Mouse (Mus musculus): ENCODE measurements around the gene Mef2d. TPM values are rescaled to one million over a fixed set of nuclear protein-coding genes. Genes with fewer than 3 reads are reported as not detected.

Gene Mef2d
- polyA plus RNA-seq, 1 experiment from 2014 or later = 20.8 TPM

- Histone ChIP-seq H3K36me3 (peaks cover 43% of the 10 kb centered on the region), H3K9ac (no peak overlapping the region), H3K9me3 (no peaks in the 10 kb centered on the region), H3K4me3 (replicated peaks) (no peak overlapping the region), H3K4me2 (replicated peaks) (no peak overlapping the region), H3K27ac (no peak overlapping the region), H3K27me3 (replicated peaks) (no peaks in the 10 kb centered on the region), H3K4me1 (replicated peaks) (peaks cover 3% of the 10 kb centered on the region)
- no peak for ATAC-seq
Observed at GRCm38 (mm10) chr3:88156817-88157216, 14.6 kb downstream of the Mef2d start.

GRCm38 (mm10) chr3:88157771-88158597 lies 15.8 kb downstream of the Mef2d start:
- no peaks in the 10 kb centered on the region for H3K27me3 ChIP-seq (replicated peaks)
- H3K9ac ChIP-seq = no peak overlapping the region
- WGBS = 29% methylated on average over 23 of the region's 23 CpGs
- peaks cover 3% of the 10 kb centered on the region for H3K4me1 ChIP-seq (replicated peaks)
- no peak overlapping the region; the same call in 1 of the 2 replicates for H3K4me2 ChIP-seq (replicated peaks)
- peaks cover 53% of the 10 kb centered on the region for H3K36me3 ChIP-seq
- ATAC-seq = peak; percentile 44
- H3K9me3 ChIP-seq = no peaks in the 10 kb centered on the region
- H3K27ac ChIP-seq = no peak overlapping the region
- no peak overlapping the region for H3K4me3 ChIP-seq (replicated peaks)

GRCm38 (mm10) chr3:88158991-88159390 lies 16.8 kb downstream of the Mef2d start:
- WGBS = 79% methylated on average over 6 of the region's 6 CpGs
- H3K4me1 ChIP-seq (replicated peaks) = peaks cover 3% of the 10 kb centered on the region
- ATAC-seq = no peak
- H3K9ac ChIP-seq = no peak overlapping the region
- H3K4me3 ChIP-seq (replicated peaks) = no peak overlapping the region
- no peak overlapping the region for H3K4me2 ChIP-seq (replicated peaks)
- no peak overlapping the region for H3K27ac ChIP-seq
- H3K27me3 ChIP-seq (replicated peaks) = no peaks in the 10 kb centered on the region
- H3K9me3 ChIP-seq = no peaks in the 10 kb centered on the region
- peaks cover 57% of the 10 kb centered on the region for H3K36me3 ChIP-seq

GRCm38 (mm10) chr3:88160856-88161255 lies 18.7 kb downstream of the Mef2d start:
- no peak for ATAC-seq
- 78% methylated on average over 6 of the region's 6 CpGs for WGBS
- Histone ChIP-seq H3K9me3 (no peaks in the 10 kb centered on the region), H3K27ac (no peak overlapping the region), H3K4me3 (replicated peaks) (no peak overlapping the region), H3K4me1 (replicated peaks) (peaks cover 3% of the 10 kb centered on the region), H3K4me2 (replicated peaks) (no peak overlapping the region), H3K36me3 (peaks cover 61% of the 10 kb centered on the region), H3K9ac (no peak overlapping the region), H3K27me3 (replicated peaks) (no peaks in the 10 kb centered on the region)

GRCm38 (mm10) chr3:88162259-88162658 lies 20.1 kb downstream of the Mef2d start:
- 80% methylated on average over 8 of the region's 8 CpGs for WGBS
- H3K27ac ChIP-seq = no peak overlapping the region
- no peaks in the 10 kb centered on the region for H3K27me3 ChIP-seq (replicated peaks)
- H3K9me3 ChIP-seq = no peaks in the 10 kb centered on the region
- H3K4me1 ChIP-seq (replicated peaks) = peaks cover 3% of the 10 kb centered on the region
- no peak overlapping the region for H3K9ac ChIP-seq
- no peak overlapping the region for H3K4me3 ChIP-seq (replicated peaks)
- peaks cover 65% of the 10 kb centered on the region for H3K36me3 ChIP-seq
- H3K4me2 ChIP-seq (replicated peaks) = no peak overlapping the region
- no peak for ATAC-seq

GRCm38 (mm10) chr3:88162811-88163210 lies 20.6 kb downstream of the Mef2d start:
- no peak overlapping the region for H3K4me3 ChIP-seq (replicated peaks)
- H3K36me3 ChIP-seq = peaks cover 67% of the 10 kb centered on the region
- no peak overlapping the region for H3K4me2 ChIP-seq (replicated peaks)
- no peak for ATAC-seq
- no peaks in the 10 kb centered on the region for H3K27me3 ChIP-seq (replicated peaks)
- no peaks in the 10 kb centered on the region for H3K4me1 ChIP-seq (replicated peaks)
- WGBS = 76% methylated on average over 4 of the region's 4 CpGs
- H3K9ac ChIP-seq = no peak overlapping the region
- no peaks in the 10 kb centered on the region for H3K9me3 ChIP-seq
- no peak overlapping the region for H3K27ac ChIP-seq

- Histone ChIP-seq H3K27me3 (replicated peaks) (no peaks in the 10 kb centered on the region), H3K36me3 (peaks cover 67% of the 10 kb centered on the region), H3K9ac (no peak overlapping the region), H3K4me2 (replicated peaks) (no peak overlapping the region), H3K9me3 (no peaks in the 10 kb centered on the region), H3K27ac (no peak overlapping the region), H3K4me3 (replicated peaks) (no peak overlapping the region), H3K4me1 (replicated peaks) (no peaks in the 10 kb centered on the region)
- 89% methylated on average over 3 of the region's 3 CpGs for WGBS
- no peak for ATAC-seq
Observed at GRCm38 (mm10) chr3:88163847-88164246, 21.7 kb downstream of the Mef2d start.

GRCm38 (mm10) chr3:88164263-88164662 lies 22.1 kb downstream of the Mef2d start:
- Histone ChIP-seq H3K27ac (no peak overlapping the region), H3K27me3 (replicated peaks) (no peaks in the 10 kb centered on the region), H3K9me3 (no peaks in the 10 kb centered on the region), H3K4me3 (replicated peaks) (no peak overlapping the region), H3K4me1 (replicated peaks) (no peaks in the 10 kb centered on the region), H3K9ac (no peak overlapping the region), H3K36me3 (peaks cover 63% of the 10 kb centered on the region), H3K4me2 (replicated peaks) (no peak overlapping the region)
- WGBS = 91% methylated on average over 3 of the region's 3 CpGs
- ATAC-seq = no peak

GRCm38 (mm10) chr3:88166056-88166455 lies 23.9 kb downstream of the Mef2d start:
- Histone ChIP-seq H3K36me3 (peaks cover 54% of the 10 kb centered on the region), H3K27me3 (replicated peaks) (no peaks in the 10 kb centered on the region), H3K4me2 (replicated peaks) (no peak overlapping the region), H3K4me1 (replicated peaks) (no peaks in the 10 kb centered on the region), H3K9me3 (no peaks in the 10 kb centered on the region), H3K9ac (no peak overlapping the region), H3K4me3 (replicated peaks) (no peak overlapping the region), H3K27ac (no peak overlapping the region)
- WGBS = 83% methylated on average over 5 of the region's 5 CpGs
- ATAC-seq = no peak

- no peaks in the 10 kb centered on the region for H3K9me3 ChIP-seq
Observed at GRCm38 (mm10) chr3:88170361-88170760, 28.2 kb downstream of the Mef2d start.

GRCm38 (mm10) chr3:88172440-88172839 lies 30.3 kb downstream of the Mef2d start:
- WGBS = 92% methylated on average over 3 of the region's 3 CpGs
- H3K36me3 ChIP-seq = peaks cover 26% of the 10 kb centered on the region; the same call in 1 of the 2 replicates
- H3K4me1 ChIP-seq (replicated peaks) = 0 out of 2 replicates have a peak, but pooled peaks cover 2% of the 10 kb centered on the region
- H3K27ac ChIP-seq = no peak overlapping the region
- no peaks in the 10 kb centered on the region for H3K27me3 ChIP-seq (replicated peaks)
- H3K9ac ChIP-seq = no peak overlapping the region
- ATAC-seq = no peak
- H3K9me3 ChIP-seq = no peaks in the 10 kb centered on the region
- H3K4me2 ChIP-seq (replicated peaks) = no peak overlapping the region
- no peak overlapping the region for H3K4me3 ChIP-seq (replicated peaks)

More at GRCm38 (mm10) chr3:88170361-88170760, 28.2 kb downstream of the Mef2d start:
- Histone ChIP-seq H3K9ac (no peak overlapping the region), H3K4me1 (replicated peaks) (0 out of 2 replicates have a peak, but pooled peaks cover 2% of the 10 kb centered on the region), H3K27me3 (replicated peaks) (no peaks in the 10 kb centered on the region), H3K4me3 (replicated peaks) (no peak overlapping the region), H3K4me2 (replicated peaks) (no peak overlapping the region), H3K27ac (no peak overlapping the region), H3K36me3 (peaks cover 39% of the 10 kb centered on the region)
- ATAC-seq = no peak
- 87% methylated on average over 5 of the region's 5 CpGs for WGBS

GRCm38 (mm10) chr3:88173375-88173774 lies 31.2 kb downstream of the Mef2d start:
- WGBS = 43% methylated on average over 3 of the region's 3 CpGs
- H3K4me3 ChIP-seq (replicated peaks) = no peak overlapping the region
- no peak overlapping the region for H3K27ac ChIP-seq
- H3K9me3 ChIP-seq = no peaks in the 10 kb centered on the region
- H3K27me3 ChIP-seq (replicated peaks) = no peaks in the 10 kb centered on the region
- no peak for ATAC-seq
- H3K36me3 ChIP-seq = peaks cover 17% of the 10 kb centered on the region; the same call in 1 of the 2 replicates
- H3K9ac ChIP-seq = no peak overlapping the region
- H3K4me1 ChIP-seq (replicated peaks) = 0 out of 2 replicates have a peak, but pooled peaks cover 2% of the 10 kb centered on the region
- no peak overlapping the region for H3K4me2 ChIP-seq (replicated peaks)

- no peak overlapping the region for H3K9ac ChIP-seq
- ATAC-seq = no peak
- H3K27me3 ChIP-seq (replicated peaks) = no peaks in the 10 kb centered on the region
- 0 out of 2 replicates have a peak, but pooled peaks cover 2% of the 10 kb centered on the region for H3K4me1 ChIP-seq (replicated peaks)
- no peaks in the 10 kb centered on the region for H3K9me3 ChIP-seq
- H3K4me3 ChIP-seq (replicated peaks) = no peak overlapping the region
- no peak overlapping the region for H3K27ac ChIP-seq
- H3K4me2 ChIP-seq (replicated peaks) = no peak overlapping the region
- H3K36me3 ChIP-seq = peaks cover 15% of the 10 kb centered on the region; the same call in 1 of the 2 replicates
- WGBS = 50% methylated on average over 2 of the region's 2 CpGs
Observed at GRCm38 (mm10) chr3:88174894-88175293, 32.7 kb downstream of the Mef2d start.
